Mouse (Mus musculus) kidney, adult 2 months (tissue): ENCODE measurements around the gene Ptpn4. TPM values are rescaled to one million over a fixed set of nuclear protein-coding genes. Genes with fewer than 3 reads are reported as not detected.

Experiments used
- DNase-seq: peaks from one replicate; pipeline ENCODE4 v3.0.0; 2021
- H3K27ac ChIP-seq: fragments of 200-500 bp; 2 replicates; pipeline ENCODE4 v1.5.1; 2012; ENCODE audit warnings: low read depth, low read length, control low read depth, inconsistent platforms; ENCODE audit not compliant: insufficient read depth
- H3K27me3 ChIP-seq: fragments of 200-500 bp; replicated peaks from 2 replicates; pipeline ENCODE4 v1.6.1; 2012; ENCODE audit warnings: mild to moderate bottlenecking, moderate library complexity, low read length, inconsistent platforms; ENCODE audit not compliant: control insufficient read depth, insufficient read depth
- H3K36me3 ChIP-seq: fragments of 200-500 bp; 2 replicates; pipeline ENCODE4 v1.6.1; 2012; ENCODE audit warnings: mild to moderate bottlenecking, moderate library complexity, low read length, inconsistent platforms; ENCODE audit not compliant: control insufficient read depth, insufficient read depth
- H3K4me1 ChIP-seq: fragments of 200-500 bp; 2 replicates; pipeline ENCODE4 v1.6.1; 2011; ENCODE audit warnings: low read length; ENCODE audit not compliant: control insufficient read depth, insufficient read depth
- H3K4me3 ChIP-seq: fragments of 200-500 bp; 2 replicates; pipeline ENCODE4 v1.5.1; 2011; ENCODE audit warnings: mild to moderate bottlenecking, low read depth, low read length, control low read depth; ENCODE audit not compliant: insufficient read depth
- CTCF ChIP-seq: fragments of 200-500 bp; conservative IDR thresholded peaks from 2 replicates; pipeline ENCODE4 v1.5.1; 2011; ENCODE audit warnings: low read depth, mild to moderate bottlenecking, control low read depth, low read length, moderate library complexity, mixed read lengths; ENCODE audit not compliant: insufficient read depth, insufficient read length
- POLR2A ChIP-seq: fragments of 200-500 bp; IDR thresholded peaks from one replicate; pipeline ENCODE4 v1.6.1; 2011; ENCODE audit warnings: low read depth, low read length, control low read depth
- WGBS: fragments of 180-500 bp; shearing (Covaris S2); methylation state at CpG from one replicate; pipeline ENCODE4 v1.1.7; 2018; 5-methylcytosine and 5-hydroxymethylcytosine counted together
- polyA plus RNA-seq: library from polyadenylated mRNA; depleted of rRNA; stranded (reverse); fragments of >200 nt; gene quantifications from 2 replicates; pipeline ENCODE4 v1.2.3, GENCODE M21; 2012

Gene Ptpn4
- polyA plus RNA-seq, 1 experiment: 3.6 TPM

- DNase-seq: no peak
- Histone ChIP-seq H3K27ac (peak overlapping the region; percentile 71), H3K36me3 (peaks cover 2% of the 10 kb centered on the region), H3K4me1 (peaks cover 37% of the 10 kb centered on the region), H3K27me3 (no peaks in the 10 kb centered on the region), H3K4me3 (no peak overlapping the region)
- TF ChIP-seq CTCF (no peak), POLR2A (no peak)
These were observed 196.2 kb downstream of the Ptpn4 start for GRCm38 (mm10) chr1:119641090-119641812.

- H3K36me3 ChIP-seq: peaks cover 5% of the 10 kb centered on the region
- DNase-seq: peak; percentile 92
- no peak for TF ChIP-seq POLR2A
- TF ChIP-seq CTCF: no peak
- WGBS: 10% methylated on average over 2 of the region's 2 CpGs
- H3K27ac ChIP-seq: peak overlapping the region; percentile 39; the same call in 1 of the 2 replicates
- H3K4me3 ChIP-seq: no peak overlapping the region
- H3K4me1 ChIP-seq: peaks cover 37% of the 10 kb centered on the region
- no peaks in the 10 kb centered on the region for H3K27me3 ChIP-seq
These were observed 197.4 kb downstream of the Ptpn4 start for GRCm38 (mm10) chr1:119640006-119640405.

- H3K27ac ChIP-seq: peak overlapping the region; percentile 93
- peak; percentile 87 for DNase-seq
- WGBS: 47% methylated on average over 6 of the region's 6 CpGs
- no peaks in the 10 kb centered on the region for H3K27me3 ChIP-seq
- TF ChIP-seq CTCF (no peak), POLR2A (no peak)
- peaks cover 6% of the 10 kb centered on the region for H3K36me3 ChIP-seq
- no peak overlapping the region; the same call in 1 of the 2 replicates for H3K4me3 ChIP-seq
- H3K4me1 ChIP-seq: peaks cover 32% of the 10 kb centered on the region
These were observed 200.0 kb downstream of the Ptpn4 start for GRCm38 (mm10) chr1:119637188-119638023.

DNA sequence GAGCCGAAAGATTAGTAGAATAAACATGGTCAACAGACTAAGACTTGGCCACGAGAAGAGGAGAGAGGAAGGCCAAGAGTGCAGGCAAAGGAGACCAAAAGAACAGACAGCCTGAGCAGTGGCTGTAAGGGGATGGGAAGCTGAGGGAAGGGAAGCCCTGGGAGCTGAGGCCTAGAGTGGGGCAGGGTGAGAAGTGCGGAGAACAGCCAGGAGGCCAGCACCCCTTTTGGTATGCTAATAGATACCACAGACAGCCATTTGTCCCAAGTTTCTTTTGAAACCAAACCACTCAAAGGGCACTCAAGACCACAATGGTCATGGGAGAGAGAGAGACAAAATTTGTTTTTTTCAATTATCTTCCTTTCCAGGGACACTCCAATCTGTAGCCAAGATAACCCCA, 202.7 kb downstream of the Ptpn4 start:
- WGBS: 64% methylated on average over 3 of the region's 3 CpGs
- no peak for DNase-seq
- H3K4me1 ChIP-seq: peaks cover 20% of the 10 kb centered on the region
- H3K27me3 ChIP-seq: no peaks in the 10 kb centered on the region
- TF ChIP-seq CTCF (no peak), POLR2A (no peak)
- H3K27ac ChIP-seq: no peak overlapping the region
- H3K4me3 ChIP-seq: no peak overlapping the region
- peaks cover 8% of the 10 kb centered on the region for H3K36me3 ChIP-seq

DNA sequence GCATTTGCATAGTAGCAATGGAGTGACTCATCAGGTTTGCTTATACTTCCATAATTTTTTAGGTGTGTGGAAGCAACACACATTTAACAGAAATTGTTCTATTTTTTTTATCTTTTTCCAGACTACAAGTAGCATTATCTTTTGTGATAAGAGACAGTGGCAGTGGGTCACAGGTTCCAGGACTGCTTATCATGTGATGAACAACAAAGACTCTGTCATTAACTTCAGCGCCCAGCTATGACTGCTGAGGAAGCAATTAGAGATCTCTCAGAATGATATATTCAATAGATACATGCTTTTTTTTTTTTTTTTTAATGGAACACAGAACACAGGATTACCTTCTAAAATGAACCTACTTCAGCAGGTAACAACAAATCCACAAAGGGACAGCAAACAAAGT, 207.0 kb downstream of the Ptpn4 start:
- DNase-seq: no peak
- Histone ChIP-seq H3K27me3 (no peaks in the 10 kb centered on the region), H3K4me3 (no peak overlapping the region), H3K27ac (no peak overlapping the region), H3K36me3 (peaks cover 6% of the 10 kb centered on the region; the same call in 1 of the 2 replicates), H3K4me1 (peaks cover 2% of the 10 kb centered on the region; the same call in 1 of the 2 replicates)
- TF ChIP-seq POLR2A: no peak
- TF ChIP-seq CTCF: no peak
- WGBS: 52% methylated on average over 1 of the region's 1 CpGs

- WGBS: 43% methylated on average over 4 of the region's 4 CpGs
- DNase-seq: peak; percentile 27
- H3K36me3 ChIP-seq: peaks cover 3% of the 10 kb centered on the region; the same call in 1 of the 2 replicates
- TF ChIP-seq POLR2A (no peak), CTCF (no peak)
- H3K4me1 ChIP-seq: peaks cover 5% of the 10 kb centered on the region; the same call in 1 of the 2 replicates
- peak overlapping the region; percentile 45; the same call in 1 of the 2 replicates for H3K27ac ChIP-seq
- no peak overlapping the region for H3K4me3 ChIP-seq
- no peaks in the 10 kb centered on the region for H3K27me3 ChIP-seq
These were observed 210.6 kb downstream of the Ptpn4 start for GRCm38 (mm10) chr1:119626837-119627236.

DNA sequence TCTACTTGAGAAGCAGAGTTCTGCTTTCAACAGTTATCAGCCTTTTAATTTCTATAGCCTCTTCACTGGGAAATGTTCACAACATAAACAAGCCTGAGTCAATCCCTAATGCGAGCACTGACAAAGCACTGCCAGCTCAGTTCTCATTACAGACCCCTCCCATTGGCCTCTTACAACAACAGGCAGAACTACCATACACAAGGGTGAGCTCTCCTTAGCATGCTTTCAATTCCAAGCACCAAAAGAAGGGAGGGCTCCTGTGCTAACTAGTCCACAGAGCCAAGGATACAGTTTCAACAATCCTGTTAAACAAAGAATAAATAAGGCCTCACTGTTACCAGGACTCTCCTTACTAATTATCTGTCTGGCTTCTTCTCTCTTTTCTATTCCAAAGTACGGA, 213.0 kb downstream of the Ptpn4 start:
- no peak overlapping the region for H3K4me3 ChIP-seq
- H3K4me1 ChIP-seq: peaks cover 3% of the 10 kb centered on the region; the same call in 1 of the 2 replicates
- DNase-seq: no peak
- no peak for TF ChIP-seq POLR2A
- no peak for TF ChIP-seq CTCF
- H3K27me3 ChIP-seq: no peaks in the 10 kb centered on the region
- WGBS: 47% methylated on average over 2 of the region's 2 CpGs
- H3K27ac ChIP-seq: peak overlapping the region; percentile 16; the same call in 1 of the 2 replicates
- peaks cover 6% of the 10 kb centered on the region for H3K36me3 ChIP-seq
